Mouse (Mus musculus) testis, adult 2 months (tissue): ENCODE data around the gene Muc4.

ENCODE experiments used
- CTCF ChIP-seq: fragments of 200-500 bp; IDR thresholded peaks from 2 replicates; pipeline ENCODE4 v1.5.1; 2012; ENCODE audit warnings: low read depth, mild to moderate bottlenecking, inconsistent platforms, low read length, moderate library complexity; ENCODE audit not compliant: control insufficient read depth, insufficient read depth, insufficient replicate concordance
- POLR2A ChIP-seq: fragments of 200-500 bp; IDR thresholded peaks from 2 replicates; pipeline ENCODE4 v1.6.1; 2012; ENCODE audit warnings: low read depth, mild to moderate bottlenecking, inconsistent platforms, low read length, moderate library complexity; ENCODE audit not compliant: control insufficient read depth

GRCm38 (mm10) chr16:32723163-32723562 lies 12.5 kb upstream of the Muc4 start:
- no peak for TF ChIP-seq CTCF
- TF ChIP-seq POLR2A: no peak
